Mouse (Mus musculus): Measurements from ENCODE around the gene Efna2. TPM values are rescaled to one million over a fixed set of nuclear protein-coding genes. Genes with fewer than 3 reads are reported as not detected.

The Efna2 gene
- polyA plus RNA-seq, 1 experiment from 2014 or later, result 30.9 TPM

DNA sequence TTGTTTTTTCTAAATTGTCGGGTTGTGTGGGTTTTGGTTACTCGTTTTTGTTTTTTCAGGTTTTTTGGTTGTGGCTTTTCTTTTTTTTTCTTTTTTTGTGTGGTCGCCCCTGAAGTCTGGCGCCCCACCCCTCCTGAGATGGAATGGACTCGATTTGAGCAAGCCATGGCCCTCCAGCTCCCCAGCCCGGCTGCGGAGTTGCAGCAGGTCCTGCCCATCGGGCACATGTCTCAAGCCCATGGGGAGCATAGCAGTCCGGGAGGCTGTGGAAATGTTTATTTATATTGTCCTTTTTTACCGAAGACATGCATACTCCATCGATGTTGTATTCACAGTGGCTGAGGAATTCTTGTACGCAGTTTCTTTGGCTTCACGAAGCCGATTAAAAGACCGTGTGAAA, 8.0 kb upstream of the Efna2 start:
- peaks cover 27% of the 10 kb centered on the region for H3K36me3 ChIP-seq
- no peak overlapping the region for H3K9ac ChIP-seq
- no peak overlapping the region for H3K4me3 ChIP-seq (replicated peaks)
- H3K27ac ChIP-seq (replicated peaks), result no peak overlapping the region
- no peak for ATAC-seq (ENCODE audit: insufficient number of reproducible peaks, low FRiP score, low TSS enrichment, low read depth)
- H3K4me2 ChIP-seq (replicated peaks), result no peak overlapping the region
- peaks cover 60% of the 10 kb centered on the region for H3K4me1 ChIP-seq
- no peaks in the 10 kb centered on the region for H3K9me3 ChIP-seq (replicated peaks)
- no peaks in the 10 kb centered on the region for H3K27me3 ChIP-seq
- WGBS, result 88% methylated on average over 15 of the region's 15 CpGs

DNA sequence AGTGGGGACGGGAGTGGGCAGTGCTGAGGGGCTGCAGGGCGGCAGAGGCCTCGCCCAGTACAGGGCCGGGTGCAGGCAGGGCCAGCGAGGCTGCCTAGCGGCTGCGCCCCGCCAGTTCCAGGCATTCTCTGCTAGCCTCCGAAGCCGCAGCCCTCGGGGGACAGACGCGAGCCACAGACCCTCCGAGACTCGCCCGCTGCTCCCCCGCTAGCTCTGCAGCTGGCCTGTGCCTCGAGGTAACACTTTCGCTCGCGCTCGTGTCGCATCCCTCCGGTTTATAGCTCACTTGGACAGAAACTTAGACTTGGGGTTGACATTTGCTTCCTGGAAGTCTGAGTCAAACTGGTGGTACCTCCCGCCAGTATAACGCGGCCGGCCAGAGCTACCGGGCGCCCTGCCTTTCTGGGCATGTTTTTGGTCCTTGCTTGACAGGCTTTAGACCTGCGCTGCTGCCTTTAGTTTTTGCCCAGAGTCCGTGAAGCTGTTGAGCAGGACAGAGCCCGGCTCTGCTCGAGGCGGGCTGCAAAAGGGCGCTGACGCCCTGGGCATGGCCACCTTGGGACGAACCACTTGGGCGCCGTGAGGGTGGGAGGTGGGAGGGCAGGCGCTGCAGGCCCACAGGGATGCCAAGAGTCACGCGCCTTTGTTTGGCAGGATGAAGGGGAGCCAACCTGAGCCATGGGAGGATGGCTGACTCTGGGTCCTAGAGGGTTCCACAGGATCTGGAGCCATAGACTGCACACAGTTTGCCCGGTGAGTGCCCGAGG, 7.3 kb upstream of the Efna2 start:
- peak overlapping the region; percentile 93 for H3K27ac ChIP-seq (replicated peaks)
- peak overlapping the region; percentile 64 for H3K4me3 ChIP-seq (replicated peaks)
- no peaks in the 10 kb centered on the region for H3K9me3 ChIP-seq (replicated peaks)
- H3K4me2 ChIP-seq (replicated peaks), result peak overlapping the region; percentile 71
- H3K36me3 ChIP-seq, result peaks cover 27% of the 10 kb centered on the region
- H3K27me3 ChIP-seq, result no peaks in the 10 kb centered on the region
- no peak overlapping the region for H3K9ac ChIP-seq
- WGBS, result 78% methylated on average over 45 of the region's 45 CpGs
- no peak for ATAC-seq (ENCODE audit: insufficient number of reproducible peaks, low FRiP score, low TSS enrichment, low read depth)
- H3K4me1 ChIP-seq, result peaks cover 56% of the 10 kb centered on the region

DNA sequence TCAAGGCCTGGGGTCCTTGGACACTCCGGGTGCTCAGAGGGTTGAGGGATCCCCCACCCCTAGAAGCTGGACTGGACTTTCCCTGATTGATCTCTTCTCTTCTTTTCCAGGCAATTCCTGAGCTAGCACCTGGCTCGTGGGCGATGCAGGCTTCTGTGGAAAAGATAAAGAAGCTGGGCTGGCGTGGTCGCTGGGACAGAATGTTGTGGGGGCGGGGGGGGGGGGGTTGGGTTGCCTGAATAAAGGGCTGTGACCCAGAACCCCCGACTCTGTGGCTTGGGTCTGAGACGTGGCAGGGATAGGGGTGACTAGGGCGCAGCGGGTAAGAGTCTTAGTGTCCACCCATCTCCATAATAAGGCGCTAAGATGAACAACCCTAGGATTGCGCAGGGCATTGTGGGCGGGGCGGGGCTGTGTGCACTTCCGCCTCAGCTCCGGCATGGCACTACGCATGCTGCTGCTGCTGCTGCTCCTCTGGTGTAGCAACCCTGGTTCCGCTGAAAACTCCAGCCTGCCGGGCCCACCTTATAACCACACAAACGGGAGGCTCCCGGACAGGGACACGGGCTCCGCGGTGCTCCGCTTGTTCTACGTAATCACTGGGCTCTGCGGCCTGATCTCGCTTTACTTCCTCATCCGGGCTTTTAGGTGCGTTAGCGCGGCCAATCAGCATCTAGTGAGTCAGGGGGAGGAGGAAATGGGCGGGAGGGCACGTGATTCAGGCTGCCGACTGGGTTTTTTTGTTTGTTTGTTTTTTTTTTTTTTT, 6.6 kb upstream of the Efna2 start, which contains the start of gene 1600002K03Rik:
1600002K03Rik (plus strand) TSS at position 418 of the 766 bp plus-strand sequence.
- H3K9me3 ChIP-seq (replicated peaks), result no peaks in the 10 kb centered on the region
- peaks cover 54% of the 10 kb centered on the region for H3K4me1 ChIP-seq
- H3K27ac ChIP-seq (replicated peaks), result peak within 1 kb of the TSS; percentile 93
- no peaks in the 10 kb centered on the region for H3K27me3 ChIP-seq
- H3K4me2 ChIP-seq (replicated peaks), result peak within 1 kb of the TSS; percentile 71
- peak; percentile 78 for ATAC-seq (ENCODE audit: insufficient number of reproducible peaks, low FRiP score, low TSS enrichment, low read depth)
- H3K4me3 ChIP-seq (replicated peaks), result peak within 1 kb of the TSS; percentile 64
- peak within 1 kb of the TSS; percentile 53 for H3K9ac ChIP-seq
- H3K36me3 ChIP-seq, result peaks cover 27% of the 10 kb centered on the region
- WGBS, result 11% methylated on average over 35 of the region's 35 CpGs

DNA sequence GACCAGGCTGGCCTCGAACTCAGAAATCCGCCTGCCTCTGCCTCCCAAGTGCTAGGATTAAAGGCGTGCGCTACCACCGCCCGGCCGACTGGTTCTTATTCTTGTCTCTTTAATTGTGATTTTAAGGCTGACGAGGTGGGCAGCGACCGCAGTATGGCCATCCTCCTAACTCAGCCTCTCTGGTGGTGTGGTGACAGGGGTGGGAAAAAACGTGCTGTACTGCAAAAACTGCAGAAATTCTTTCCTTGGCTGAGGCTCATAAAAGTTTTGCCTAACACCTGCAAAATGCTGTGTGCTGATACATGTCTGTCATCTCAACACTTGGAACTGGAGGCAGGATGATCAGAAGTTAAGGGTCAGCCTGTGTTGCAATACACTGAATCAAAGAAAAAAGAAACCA, 5.9 kb upstream of the Efna2 start:
- Histone ChIP-seq H3K9me3 (replicated peaks) (no peaks in the 10 kb centered on the region), H3K27me3 (no peaks in the 10 kb centered on the region), H3K4me3 (replicated peaks) (peak overlapping the region; percentile 64), H3K27ac (replicated peaks) (peak overlapping the region; percentile 93), H3K4me2 (replicated peaks) (peak overlapping the region; percentile 71), H3K4me1 (peaks cover 53% of the 10 kb centered on the region), H3K36me3 (peaks cover 27% of the 10 kb centered on the region), H3K9ac (peak overlapping the region; percentile 53)
- 5% methylated on average over 11 of the region's 11 CpGs for WGBS
- ATAC-seq (ENCODE audit: insufficient number of reproducible peaks, low FRiP score, low TSS enrichment, low read depth), result no peak

DNA sequence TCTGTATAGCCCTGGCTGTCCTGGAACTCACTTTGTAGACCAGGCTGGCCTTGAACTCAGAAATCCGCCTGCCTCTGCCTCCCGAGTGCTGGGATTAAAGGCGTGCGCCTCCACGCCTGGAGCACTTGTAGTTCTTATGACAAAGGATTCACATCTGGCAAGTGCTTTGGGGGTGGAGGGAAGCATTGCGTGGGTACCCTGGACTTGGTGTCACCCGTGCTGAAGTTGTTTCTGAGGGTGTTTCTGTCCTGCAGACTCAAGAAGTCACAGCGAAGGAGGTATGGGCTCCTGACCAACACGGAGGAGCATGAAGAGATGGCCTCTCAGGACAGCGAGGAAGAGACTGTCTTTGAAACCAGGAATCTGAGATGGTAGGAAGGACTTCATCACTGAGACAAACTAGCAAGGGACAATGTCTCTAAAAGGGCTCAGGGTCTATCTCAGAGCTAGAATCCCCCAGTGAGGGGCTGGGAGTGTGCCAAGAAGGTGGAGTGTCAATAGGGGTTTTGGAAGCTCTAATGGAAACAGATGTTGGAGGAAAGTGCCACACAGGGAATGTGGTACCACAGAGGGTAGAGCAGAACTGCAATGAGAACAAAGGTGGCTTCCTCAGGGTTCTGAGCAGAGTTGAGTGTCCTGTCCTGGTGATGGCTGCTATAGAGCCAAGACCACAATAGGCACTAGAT, 5.2 kb upstream of the Efna2 start:
- ATAC-seq (ENCODE audit: insufficient number of reproducible peaks, low FRiP score, low TSS enrichment, low read depth), result no peak
- no peaks in the 10 kb centered on the region for H3K27me3 ChIP-seq
- no peak overlapping the region for H3K9ac ChIP-seq
- no peak overlapping the region for H3K4me2 ChIP-seq (replicated peaks)
- H3K27ac ChIP-seq (replicated peaks), result no peak overlapping the region
- peaks cover 27% of the 10 kb centered on the region for H3K36me3 ChIP-seq
- H3K9me3 ChIP-seq (replicated peaks), result no peaks in the 10 kb centered on the region
- WGBS, result 80% methylated on average over 10 of the region's 10 CpGs
- peaks cover 46% of the 10 kb centered on the region for H3K4me1 ChIP-seq
- H3K4me3 ChIP-seq (replicated peaks), result no peak overlapping the region

DNA sequence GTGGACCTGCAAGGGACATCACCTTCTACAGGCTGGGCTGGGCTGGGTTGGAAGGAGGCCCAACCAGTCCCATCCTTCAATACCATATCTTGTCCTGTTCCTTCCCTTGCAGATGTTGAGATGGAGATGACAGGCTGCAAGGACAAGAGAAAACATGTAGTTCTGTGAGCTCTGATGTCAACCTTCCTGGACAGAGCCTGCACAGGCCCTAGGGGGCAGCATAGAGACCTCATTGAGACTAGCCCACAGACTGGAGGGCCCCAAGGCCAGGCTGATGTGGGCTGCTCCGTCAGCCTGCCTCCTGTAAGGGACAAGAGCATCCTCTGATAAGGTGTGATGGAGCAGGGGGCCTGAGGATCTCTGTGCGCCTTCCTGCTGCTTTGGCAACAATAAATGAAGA, 4.6 kb upstream of the Efna2 start:
- ATAC-seq (ENCODE audit: insufficient number of reproducible peaks, low FRiP score, low TSS enrichment, low read depth), result no peak
- Histone ChIP-seq H3K4me3 (replicated peaks) (no peak overlapping the region), H3K27ac (replicated peaks) (no peak overlapping the region), H3K9me3 (replicated peaks) (no peaks in the 10 kb centered on the region), H3K36me3 (peaks cover 27% of the 10 kb centered on the region), H3K9ac (no peak overlapping the region), H3K4me1 (peaks cover 42% of the 10 kb centered on the region), H3K27me3 (no peaks in the 10 kb centered on the region), H3K4me2 (replicated peaks) (no peak overlapping the region)
- WGBS, result 55% methylated on average over 2 of the region's 2 CpGs

DNA sequence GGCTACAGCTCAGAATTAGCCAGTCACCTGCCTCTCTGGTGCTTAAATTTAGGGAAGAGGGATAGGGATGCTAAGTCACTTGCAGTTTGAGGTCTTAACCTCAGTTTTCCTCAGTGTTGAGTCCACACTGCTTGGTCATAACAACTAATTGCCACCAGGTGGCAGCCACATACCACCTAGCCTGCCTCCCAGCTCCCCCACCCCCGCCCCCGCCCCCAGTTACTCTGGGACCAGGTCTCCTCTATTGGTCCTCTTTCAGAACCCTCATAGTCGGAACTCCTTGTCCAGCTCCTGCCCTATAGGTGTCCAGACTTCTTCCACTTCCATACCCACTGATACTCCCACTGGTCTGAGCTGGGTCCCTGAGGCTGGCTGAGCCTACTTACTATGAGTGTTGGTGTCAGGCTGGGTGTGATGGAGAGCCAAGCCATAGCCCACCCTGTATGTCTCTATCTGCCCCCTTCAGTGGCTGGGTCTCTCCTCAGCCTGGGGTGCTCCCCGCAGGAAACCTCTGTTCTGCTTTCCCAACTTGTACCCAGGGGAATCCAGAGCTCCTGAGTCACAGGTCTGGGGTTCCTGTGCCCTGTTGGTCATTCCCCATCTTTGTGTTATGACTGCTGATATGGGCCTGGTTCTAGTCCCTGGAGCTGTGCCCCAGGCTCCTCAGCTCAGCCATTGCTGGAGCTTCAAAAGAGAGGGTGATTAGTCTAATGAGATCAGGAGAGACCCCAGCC, 3.6 kb upstream of the Efna2 start:
- H3K4me1 ChIP-seq, result peaks cover 47% of the 10 kb centered on the region
- H3K9ac ChIP-seq, result no peak overlapping the region
- 22% methylated on average over 4 of the region's 4 CpGs for WGBS
- no peak overlapping the region for H3K27ac ChIP-seq (replicated peaks)
- H3K4me2 ChIP-seq (replicated peaks), result no peak overlapping the region
- peaks cover 17% of the 10 kb centered on the region for H3K36me3 ChIP-seq
- no peaks in the 10 kb centered on the region for H3K9me3 ChIP-seq (replicated peaks)
- ATAC-seq (ENCODE audit: insufficient number of reproducible peaks, low FRiP score, low TSS enrichment, low read depth), result no peak
- no peak overlapping the region for H3K4me3 ChIP-seq (replicated peaks)
- H3K27me3 ChIP-seq, result no peaks in the 10 kb centered on the region

DNA sequence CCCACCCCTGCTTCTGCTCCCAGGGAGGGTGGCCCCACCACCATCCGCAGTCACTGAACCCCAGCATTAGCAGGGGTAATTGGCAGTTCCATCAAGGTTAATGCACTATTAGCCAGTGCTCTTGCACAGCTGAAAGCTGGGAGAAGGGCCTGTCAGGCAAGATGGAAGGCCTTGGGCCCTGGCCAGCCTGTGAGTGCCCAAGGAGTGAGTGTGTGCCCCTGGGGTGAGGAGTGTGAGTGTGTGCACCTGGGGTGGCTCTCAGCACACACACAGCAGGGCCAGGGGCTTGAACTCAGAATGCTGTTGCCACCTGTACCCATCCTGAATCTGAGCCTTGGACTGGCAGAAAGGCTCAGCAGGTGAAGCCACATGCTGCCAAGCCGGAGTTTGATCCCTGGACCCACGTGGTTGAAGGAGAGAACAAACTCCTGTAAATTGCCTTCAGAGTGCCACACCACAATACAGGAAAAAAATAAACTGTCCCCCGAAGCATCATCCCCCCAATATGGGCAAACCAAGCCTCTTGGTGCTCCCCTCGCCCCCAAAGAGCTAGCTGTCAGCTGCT, 2.9 kb upstream of the Efna2 start:
- H3K4me1 ChIP-seq, result peaks cover 51% of the 10 kb centered on the region
- H3K27ac ChIP-seq (replicated peaks), result no peak overlapping the region
- H3K4me3 ChIP-seq (replicated peaks), result no peak overlapping the region
- peaks cover 10% of the 10 kb centered on the region for H3K36me3 ChIP-seq
- ATAC-seq (ENCODE audit: insufficient number of reproducible peaks, low FRiP score, low TSS enrichment, low read depth), result no peak
- no peak overlapping the region for H3K4me2 ChIP-seq (replicated peaks)
- H3K9me3 ChIP-seq (replicated peaks), result no peaks in the 10 kb centered on the region
- WGBS, result 77% methylated on average over 5 of the region's 5 CpGs
- H3K27me3 ChIP-seq, result no peaks in the 10 kb centered on the region
- H3K9ac ChIP-seq, result no peak overlapping the region

DNA sequence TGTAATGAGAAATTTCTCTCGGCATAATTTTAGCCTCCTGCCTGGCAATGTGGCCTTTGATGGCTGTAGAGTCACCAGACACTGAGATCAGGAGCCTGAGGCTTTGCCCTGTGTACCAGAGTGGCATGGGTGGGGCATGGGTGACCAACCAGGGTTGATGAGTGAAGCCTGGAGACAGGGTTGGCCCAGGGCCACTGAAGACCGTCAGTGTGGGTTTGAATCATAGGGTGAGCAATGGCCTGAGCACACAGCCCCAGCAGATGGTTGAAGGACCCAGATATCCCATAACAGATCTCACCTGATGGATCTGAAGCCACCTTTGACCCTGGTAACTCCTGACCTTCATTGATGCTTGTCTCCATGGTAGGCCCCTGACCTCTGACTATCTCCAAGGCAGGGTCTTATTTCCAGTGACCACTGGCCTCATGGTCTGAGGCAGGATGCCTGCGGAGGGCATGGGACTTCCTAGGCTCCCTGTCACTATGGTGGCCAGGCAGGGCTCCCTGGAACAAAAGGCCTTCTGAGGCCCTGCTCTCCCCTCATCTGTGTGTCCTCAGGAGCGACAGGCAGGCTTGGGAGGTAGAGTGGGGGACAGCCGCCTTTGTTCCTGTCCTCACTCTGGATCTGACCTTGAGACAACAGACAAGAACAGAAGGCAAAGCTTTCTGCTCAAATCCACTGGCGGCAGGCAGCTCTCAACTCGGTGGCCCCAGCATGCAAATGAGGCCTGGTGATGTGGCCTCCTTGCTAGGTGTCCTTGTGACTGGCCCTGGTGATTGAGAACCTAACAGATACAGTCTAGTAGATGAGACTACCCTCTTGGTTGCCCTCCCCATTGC, 1.6 kb upstream of the Efna2 start:
- Histone ChIP-seq H3K4me1 (peaks cover 39% of the 10 kb centered on the region), H3K9me3 (replicated peaks) (no peaks in the 10 kb centered on the region), H3K27ac (replicated peaks) (no peak overlapping the region), H3K4me2 (replicated peaks) (no peak overlapping the region), H3K9ac (no peak overlapping the region), H3K36me3 (peaks cover 7% of the 10 kb centered on the region; the same call in 1 of the 2 replicates), H3K27me3 (no peaks in the 10 kb centered on the region), H3K4me3 (replicated peaks) (no peak overlapping the region)
- ATAC-seq (ENCODE audit: insufficient number of reproducible peaks, low FRiP score, low TSS enrichment, low read depth), result no peak
- WGBS, result 64% methylated on average over 7 of the region's 7 CpGs

DNA sequence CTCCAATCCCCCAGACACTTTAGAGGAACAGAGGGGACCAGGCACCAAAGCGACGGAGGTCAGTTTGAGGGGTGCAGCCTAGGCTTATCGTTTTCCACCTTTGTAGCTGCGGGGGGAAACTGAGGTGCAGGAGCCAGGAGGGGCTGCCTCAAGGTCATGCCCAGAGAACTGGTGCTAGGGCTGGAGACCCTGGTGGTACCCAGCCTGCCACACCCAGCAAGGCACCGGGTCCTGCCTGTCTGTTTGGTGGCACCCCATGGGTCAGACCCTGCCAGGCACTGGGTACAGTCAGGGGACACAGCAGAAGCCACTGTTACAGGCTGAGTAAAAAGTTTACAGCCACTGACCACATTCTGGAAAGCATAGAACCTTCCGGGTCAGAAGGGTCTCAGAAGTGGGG, 1.0 kb downstream of the Efna2 start:
- peak overlapping the region; percentile 75 for H3K4me3 ChIP-seq (replicated peaks)
- no peaks in the 10 kb centered on the region for H3K9me3 ChIP-seq (replicated peaks)
- ATAC-seq (ENCODE audit: insufficient number of reproducible peaks, low FRiP score, low TSS enrichment, low read depth), result no peak
- peaks cover 11% of the 10 kb centered on the region for H3K36me3 ChIP-seq
- no peaks in the 10 kb centered on the region for H3K27me3 ChIP-seq
- peak overlapping the region; percentile 55 for H3K4me2 ChIP-seq (replicated peaks)
- no peak overlapping the region for H3K27ac ChIP-seq (replicated peaks)
- WGBS, result 40% methylated on average over 6 of the region's 6 CpGs
- peaks cover 25% of the 10 kb centered on the region for H3K4me1 ChIP-seq
- H3K9ac ChIP-seq, result peak overlapping the region; percentile 78

Measured in embryonic facial prominence, embryonic 15.5 days (tissue).